Mouse (Mus musculus) lung, postnatal 4 days (tissue): ENCODE data around the gene Miox.
A peak's percentile ranks its signal among the peaks of the same experiment; 100 is the strongest.

Experiments used
- DNase-seq, 2 experiments: peaks; one replicate each; pipeline ENCODE4 v3.0.0; 2021

Gene Miox

DNA sequence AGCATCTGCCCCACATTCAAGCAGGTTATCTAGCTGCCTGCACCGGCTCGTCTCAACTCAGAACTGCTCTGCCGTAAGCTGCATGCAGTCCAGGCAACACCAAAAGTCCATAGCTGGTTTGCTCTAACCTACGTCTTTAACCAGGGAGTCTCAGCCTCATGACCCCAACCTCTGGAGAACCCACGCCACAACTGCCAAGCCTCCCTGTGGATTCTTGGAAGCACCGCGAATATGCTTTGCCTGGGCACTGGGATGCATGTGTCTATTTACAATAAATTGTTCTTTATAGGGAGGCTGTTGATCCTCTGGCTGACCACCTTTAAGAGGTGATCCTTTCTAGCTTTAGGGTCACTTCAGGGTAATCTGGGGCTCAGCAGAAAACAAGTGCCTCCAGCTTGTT, 38.3 kb downstream of the Miox start:
- peak in 1 of 2 experiments; percentile 12 for DNase-seq

GRCm38 (mm10) chr15:89373027-89373761, 39.0 kb downstream of the Miox start:
- peak; percentile 89 to 91 for DNase-seq

DNA sequence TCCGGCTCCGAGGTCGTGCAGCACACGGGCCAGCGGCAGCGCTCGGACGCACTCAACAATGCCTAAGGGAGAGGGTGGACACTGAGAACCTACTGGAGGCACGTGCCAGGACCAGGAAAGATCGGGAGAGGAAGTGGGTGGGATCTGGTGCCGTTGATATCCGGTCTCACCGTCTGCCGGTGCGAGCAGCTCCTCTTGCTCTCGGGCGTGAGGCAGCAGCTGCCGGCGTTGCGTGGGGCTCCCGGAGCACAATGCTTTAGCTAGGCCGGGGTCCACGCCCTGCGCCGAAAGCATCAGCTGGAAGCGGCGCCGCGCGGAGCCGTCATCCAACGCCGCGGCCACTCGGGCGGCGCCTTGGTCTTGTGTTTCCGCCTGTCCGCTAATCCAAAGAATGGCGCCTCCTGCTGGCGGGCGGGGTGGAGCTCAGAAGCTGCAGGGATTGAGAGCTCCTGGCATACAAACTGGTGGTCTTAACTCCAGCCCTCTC, 39.6 kb downstream of the Miox start, which contains the start of gene Sco2:
Gene Sco2 (minus strand): TSS at position 85 of the 487 bp plus-strand sequence.
- peak; percentile 92 to 95 for DNase-seq

GRCm38 (mm10) chr15:89374340-89374739, 40.1 kb downstream of the Miox start:
- DNase-seq, result no peak

GRCm38 (mm10) chr15:89374801-89375534, 40.8 kb downstream of the Miox start:
- DNase-seq, result no peak

GRCm38 (mm10) chr15:89376040-89376439, 41.8 kb downstream of the Miox start:
- DNase-seq, result no peak

GRCm38 (mm10) chr15:89376957-89377356, 42.8 kb downstream of the Miox start, which contains the start of gene Tymp:
Tymp (minus strand) TSS chr15:89377039.
- no peak for DNase-seq

GRCm38 (mm10) chr15:89377362-89377761, 43.2 kb downstream of the Miox start:
- DNase-seq, result no peak

- no peak for DNase-seq
Measured at GRCm38 (mm10) chr15:89377938-89378828, 44.0 kb downstream of the Miox start.

- DNase-seq, result peak; percentile 45 to 52
Measured at GRCm38 (mm10) chr15:89378831-89379401, 44.7 kb downstream of the Miox start, which contains the start of gene Odf3b. Odf3b (minus strand) TSS chr15:89379282.

GRCm38 (mm10) chr15:89379429-89379828, 45.2 kb downstream of the Miox start:
- DNase-seq, result peak in 1 of 2 experiments; percentile 35

- no peak for DNase-seq
Measured at GRCm38 (mm10) chr15:89384617-89385016, 50.4 kb downstream of the Miox start, which contains the start of gene Klhdc7b. Klhdc7b (plus strand) TSS chr15:89384917.
